Mouse (Mus musculus): ENCODE data around the gene Papln.

- no peak for TF ChIP-seq E2F4 (IDR thresholded peaks at IDR 0.05; ENCODE audit: borderline replicate concordance, low read depth, low read length)
- no peak for TF ChIP-seq CTCF (IDR thresholded peaks at IDR 0.05 in 2 of 3, conservative IDR thresholded peaks at IDR 0.05 in 1 of 3; ENCODE audit: control insufficient read depth in 1 of 3, insufficient read depth in 1 of 3, low read depth in 2 of 3, low read length in 3 of 3, poor library complexity in 1 of 3, severe bottlenecking in 1 of 3)
- TF ChIP-seq MAZ (IDR thresholded peaks at IDR 0.05; ENCODE audit: low read depth, low read length): no peak
- no peak for TF ChIP-seq HCFC1 (IDR thresholded peaks at IDR 0.05; ENCODE audit: low read depth, low read length)
- TF ChIP-seq MAFK (IDR thresholded peaks at IDR 0.05; ENCODE audit: borderline replicate concordance, low read depth, low read length): no peak
- TF ChIP-seq SIN3A (IDR thresholded peaks at IDR 0.05; ENCODE audit: low read length): no peak
- TF ChIP-seq JUND (IDR thresholded peaks at IDR 0.05; ENCODE audit: low read depth, low read length): no peak
- no peak for TF ChIP-seq RCOR1 (IDR thresholded peaks at IDR 0.05; ENCODE audit: low read depth, low read length)
- TF ChIP-seq MYC (IDR thresholded peaks at IDR 0.05; ENCODE audit: low read depth, low read length): no peak
- no peak for TF ChIP-seq ZKSCAN1 (IDR thresholded peaks at IDR 0.05; ENCODE audit: low read depth, low read length)
These were observed 53.2 kb downstream of the Papln start for GRCm38 (mm10) chr12:83816616-83817015.

All from MEL (cell line).